Mouse (Mus musculus): ENCODE measurements around the gene Serpinb6e.

Serpinb6e gene

DNA sequence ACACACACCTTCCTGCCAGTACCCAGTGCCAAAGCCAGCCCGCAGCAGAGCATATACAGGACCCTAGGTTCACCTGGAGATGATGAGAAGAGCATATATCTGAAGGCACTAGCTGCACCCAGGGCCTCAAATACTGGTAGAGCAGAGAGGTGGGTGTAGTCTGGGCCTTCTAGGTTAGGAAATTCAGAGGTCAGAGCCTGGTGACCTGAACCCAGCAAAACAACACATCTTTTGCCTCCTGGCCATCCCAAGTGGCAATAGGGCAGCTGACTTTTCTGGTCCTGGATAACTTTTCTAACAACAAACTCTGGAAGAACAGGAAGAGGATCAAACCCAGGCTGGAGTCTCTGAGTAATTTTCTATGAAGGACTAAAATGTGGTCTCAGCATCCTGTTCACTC, at the start of gene Serpinb6e:
Gene Serpinb6e (minus strand): TSS at position 101 of the 400 bp plus-strand sequence.
- DNase-seq (ENCODE audit: inconsistent age in 2 of 2, low spot score in 1 of 2): no peak

DNA sequence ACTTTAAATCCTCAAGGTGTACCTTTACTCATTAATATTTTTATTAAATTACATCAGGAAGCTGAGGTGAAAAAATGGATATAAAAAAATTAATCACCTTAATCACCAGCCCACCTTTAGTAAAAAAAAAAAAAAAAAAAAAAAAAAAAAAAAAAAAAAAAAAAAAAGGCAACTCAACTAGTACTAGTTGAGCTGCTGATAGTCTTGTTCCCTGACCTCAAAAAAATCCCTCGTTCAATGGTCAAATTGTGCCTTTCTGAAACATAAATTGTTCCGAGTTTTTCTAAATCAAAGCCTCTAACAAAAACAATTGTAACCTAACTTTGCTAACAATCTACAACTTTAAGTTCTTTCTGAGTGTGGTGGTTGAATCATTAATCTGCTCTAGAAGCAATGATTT, 12.5 kb downstream of the Serpinb6e start:
- DNase-seq (ENCODE audit: inconsistent age in 2 of 2, low spot score in 1 of 2): no peak

DNA sequence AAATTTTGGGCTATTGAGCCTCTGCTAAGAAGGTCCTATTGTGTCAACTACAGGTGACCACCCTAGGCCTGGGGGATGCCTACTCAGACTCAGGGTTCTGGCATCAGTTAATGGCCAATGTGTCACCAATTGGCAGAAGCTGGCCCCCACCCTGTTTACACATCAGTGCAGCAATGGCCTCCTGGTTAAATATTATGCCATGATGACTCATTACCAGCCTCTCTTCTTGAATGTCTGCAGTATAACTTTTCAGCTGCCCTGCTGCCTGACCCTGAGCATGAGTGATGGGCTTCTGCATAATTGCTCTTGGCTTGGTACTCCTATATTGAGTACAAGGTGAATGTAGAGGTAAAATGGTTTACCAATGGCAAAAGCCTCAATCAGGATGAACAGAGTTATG, 19.8 kb downstream of the Serpinb6e start:
- peak in 1 of 2 experiments; percentile 53 for DNase-seq (ENCODE audit: inconsistent age in 2 of 2, low spot score in 1 of 2)

DNA sequence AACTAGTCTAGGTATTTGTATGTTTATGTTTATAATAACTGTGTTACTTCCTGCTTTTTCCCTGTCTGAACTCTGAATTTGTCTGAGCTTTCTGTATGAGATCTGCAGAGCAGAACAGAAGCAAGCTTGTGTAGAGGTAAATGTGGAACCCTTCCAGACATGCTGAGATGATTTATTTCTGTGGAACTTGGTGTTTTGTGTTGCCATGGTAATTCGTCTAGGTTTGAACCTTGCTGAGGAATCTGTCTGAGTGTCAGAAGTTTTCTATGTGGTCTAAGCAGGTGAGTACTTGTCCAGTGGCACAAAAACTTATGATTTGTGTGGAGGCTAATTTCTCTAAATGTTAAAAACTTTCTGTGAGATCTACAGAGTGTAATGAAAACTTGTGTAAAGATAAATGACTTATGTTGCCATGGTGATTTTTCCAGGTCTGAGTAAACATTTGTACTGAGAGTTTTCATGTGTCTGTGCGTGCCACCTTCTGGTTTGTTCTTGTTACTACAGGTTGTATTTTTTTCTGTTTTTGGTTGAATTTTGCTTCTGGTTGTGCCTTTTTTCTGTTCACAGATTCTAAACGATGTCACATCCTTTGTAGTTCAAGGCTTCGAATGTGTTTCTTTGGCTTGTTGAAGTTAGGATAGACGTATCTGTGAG, 21.6 kb downstream of the Serpinb6e start:
- DNase-seq (ENCODE audit: inconsistent age in 2 of 2, low spot score in 1 of 2): peak in 1 of 2 experiments; percentile 29
